Mouse (Mus musculus): Measurements from ENCODE around the gene P2rx7.

DNA sequence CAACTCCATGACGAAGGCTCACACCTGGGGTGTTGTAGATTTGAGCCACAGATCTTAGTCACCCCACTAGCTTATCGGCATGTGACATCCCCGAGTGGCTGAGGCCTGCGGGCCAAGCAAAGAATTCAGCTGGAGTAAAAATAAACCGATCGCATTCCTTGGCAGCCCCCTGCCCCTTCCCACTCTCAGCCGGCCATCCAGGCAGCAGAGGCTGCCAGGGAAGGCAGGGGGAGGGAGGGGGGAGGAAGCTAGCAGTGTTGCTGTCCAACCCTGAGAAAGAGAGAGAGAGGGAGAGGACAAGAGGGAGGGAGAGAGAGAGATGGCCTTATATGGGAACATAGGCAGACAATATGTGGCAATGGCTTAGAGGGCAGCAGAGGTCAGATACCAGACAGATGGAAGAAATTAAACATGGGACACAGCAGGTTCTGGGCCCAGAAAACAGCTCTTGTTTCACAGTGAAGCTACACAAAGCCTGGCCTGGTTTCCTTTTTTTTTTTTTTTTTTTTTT is 22.3 kb upstream of the P2rx7 start:
- TF ChIP-seq CTCF (IDR thresholded peaks at IDR 0.05; ENCODE audit: control insufficient read depth, insufficient read depth, insufficient read length) (no peak), CEBPB (IDR thresholded peaks at IDR 0.05; ENCODE audit: low read depth) (peak; percentile 62), USF1 (IDR thresholded peaks at IDR 0.05; ENCODE audit: low read depth) (no peak), MAX (IDR thresholded peaks at IDR 0.05) (no peak), MYOD1 (IDR thresholded peaks at IDR 0.05; ENCODE audit: control insufficient read depth, insufficient read length, low read depth) (no peak), MYOG (IDR thresholded peaks at IDR 0.05; ENCODE audit: control insufficient read depth, extremely low read depth, insufficient read length) (no peak), FOSL1 (IDR thresholded peaks at IDR 0.05; ENCODE audit: insufficient read depth, low read length, poor library complexity, severe bottlenecking) (no peak)
